Comparison of ENCODE assay signal across 21 mouse cellular contexts in genomic region chr2:17212566-17212965, GRCm38 (mm10).
DNase-seq lines count a peak whose midpoint lies in the region; ATAC-seq and TF ChIP-seq lines count a peak whose summit lies in the region.
"Had no signal": no experiment of that assay in that cellular context is flagged by ENCODE, and none has a peak within 500 bp of the region (broad histone marks: within the 10 kb centered on the region; RNA-seq: fewer than 3 reads in every experiment).

No protein-coding gene starts in this region.

- H3K9me3 ChIP-seq in embryonic facial prominence, embryonic 14.5 days (ENCODE audit: control insufficient read depth, low read length) = no peaks in the 10 kb centered on the region
- H3K9me3 ChIP-seq in embryonic facial prominence, embryonic 10.5 days = no peaks in the 10 kb centered on the region
- no peaks in the 10 kb centered on the region for H3K9me3 ChIP-seq in midbrain, postnatal 0 days (ENCODE audit: low read length)
- H3K9me3 ChIP-seq in midbrain, embryonic 11.5 days (ENCODE audit: control insufficient read depth, low read length) = no peaks in the 10 kb centered on the region
- H3K9me3 ChIP-seq: embryonic facial prominence, embryonic 15.5 days; forebrain, embryonic 12.5 days; forebrain, embryonic 15.5 days; hindbrain, embryonic 12.5 days; hindbrain, embryonic 15.5 days had no signal

- ATAC-seq in embryonic facial prominence, embryonic 14.5 days (ENCODE audit: low read depth) = no peak
- ATAC-seq in midbrain, postnatal 0 days (ENCODE audit: low FRiP score) = no peak
- no peak for ATAC-seq in midbrain, embryonic 11.5 days (ENCODE audit: low FRiP score)
- ATAC-seq: activated CD4-positive, CD25-positive, alpha-beta regulatory T cell, adult 4 months; forebrain, embryonic 15.5 days; intestine, postnatal 0 days had no signal

- intact Hi-C loops in gastrocnemius, postnatal 14 days (cut with DNase I; ENCODE audit: low total_unique reads) = loop anchor here (5.0 kb wide), 1 partner anchor 855 kb away; the partner anchor contains the start of gene Plxdc2

- H3K4me2 ChIP-seq in embryonic facial prominence, embryonic 14.5 days (ENCODE audit: low read depth, low read length) = no peak overlapping the region
- H3K4me2 ChIP-seq in midbrain, postnatal 0 days (ENCODE audit: low read depth, low read length, poor library complexity, severe bottlenecking) = no peak overlapping the region
- no peak overlapping the region for H3K4me2 ChIP-seq in midbrain, embryonic 11.5 days
- H3K4me2 ChIP-seq: embryonic facial prominence, embryonic 15.5 days; forebrain, embryonic 12.5 days; forebrain, embryonic 15.5 days; heart, embryonic 11.5 days; hindbrain, embryonic 12.5 days; hindbrain, embryonic 15.5 days had no signal

- peak; percentile 9 for DNase-seq in embryonic facial prominence, embryonic 14.5 days (ENCODE audit: low spot score)
- no peak for DNase-seq in embryonic facial prominence, embryonic 10.5 days (ENCODE audit: low spot score)
- peak; percentile 32 for DNase-seq in gastrocnemius, postnatal 25 days
- no peak for DNase-seq in gastrocnemius, postnatal 14 days
- peak; percentile 3 for DNase-seq in midbrain, postnatal 0 days (ENCODE audit: low spot score)
- no peak for DNase-seq in midbrain, embryonic 11.5 days (ENCODE audit: low spot score, missing footprints)
- DNase-seq: adrenal gland, adult 8-10 months; adrenal gland, postnatal 25 days; cerebellum, adult 11-12 months; cerebellum, adult 8-10 months; cerebellum, postnatal 10 days; cerebellum, postnatal 36 days; embryo, embryonic 11 days had no signal

- H3K27ac ChIP-seq in embryonic facial prominence, embryonic 14.5 days (replicated peaks; ENCODE audit: low read depth, low read length) = no peak overlapping the region
- H3K27ac ChIP-seq in embryonic facial prominence, embryonic 10.5 days (replicated peaks) = no peak overlapping the region
- no peak overlapping the region for H3K27ac ChIP-seq in midbrain, postnatal 0 days (ENCODE audit: low read depth, low read length)
- no peak overlapping the region for H3K27ac ChIP-seq in midbrain, embryonic 11.5 days (ENCODE audit: low read depth, low read length)
- H3K27ac ChIP-seq: embryonic facial prominence, embryonic 15.5 days; forebrain, embryonic 12.5 days; forebrain, embryonic 15.5 days; hindbrain, embryonic 12.5 days; hindbrain, embryonic 15.5 days had no signal

- 83% methylated on average over 4 of the region's 4 CpGs for WGBS in embryonic facial prominence, embryonic 14.5 days
- 94% methylated on average over 4 of the region's 4 CpGs for WGBS in embryonic facial prominence, embryonic 10.5 days
- 92% methylated on average over 4 of the region's 4 CpGs for WGBS in midbrain, postnatal 0 days
- WGBS in midbrain, embryonic 11.5 days = 97% methylated on average over 4 of the region's 4 CpGs

- H3K4me1 ChIP-seq in embryonic facial prominence, embryonic 14.5 days (ENCODE audit: control insufficient read depth, insufficient read depth, low read length) = no peaks in the 10 kb centered on the region
- H3K4me1 ChIP-seq in embryonic facial prominence, embryonic 10.5 days = no peaks in the 10 kb centered on the region
- no peaks in the 10 kb centered on the region for H3K4me1 ChIP-seq in midbrain, postnatal 0 days (ENCODE audit: insufficient read depth, low read length)
- no peaks in the 10 kb centered on the region for H3K4me1 ChIP-seq in midbrain, embryonic 11.5 days (ENCODE audit: control insufficient read depth, insufficient read depth, low read length)
- H3K4me1 ChIP-seq: embryonic facial prominence, embryonic 15.5 days; forebrain, embryonic 12.5 days; forebrain, embryonic 15.5 days; hindbrain, embryonic 12.5 days; hindbrain, embryonic 15.5 days had no signal

- no peak overlapping the region for H3K9ac ChIP-seq in embryonic facial prominence, embryonic 14.5 days (ENCODE audit: low read depth, low read length)
- no peak overlapping the region for H3K9ac ChIP-seq in midbrain, postnatal 0 days (replicated peaks; ENCODE audit: low read length, poor library complexity, severe bottlenecking)
- no peak overlapping the region for H3K9ac ChIP-seq in midbrain, embryonic 11.5 days (ENCODE audit: low read length)
- H3K9ac ChIP-seq: embryonic facial prominence, embryonic 15.5 days; forebrain, embryonic 12.5 days; forebrain, embryonic 15.5 days; hindbrain, embryonic 12.5 days; hindbrain, embryonic 15.5 days had no signal

- no peak for TF ChIP-seq CTCF in midbrain, postnatal 0 days (IDR thresholded peaks at IDR 0.05)

- no peak overlapping the region for H3K4me3 ChIP-seq in embryonic facial prominence, embryonic 14.5 days (ENCODE audit: low read depth, low read length)
- no peak overlapping the region for H3K4me3 ChIP-seq in embryonic facial prominence, embryonic 10.5 days
- no peak overlapping the region for H3K4me3 ChIP-seq in midbrain, postnatal 0 days (ENCODE audit: low read depth, low read length)
- H3K4me3 ChIP-seq in midbrain, embryonic 11.5 days (ENCODE audit: low read depth, low read length) = no peak overlapping the region
- H3K4me3 ChIP-seq: embryonic facial prominence, embryonic 15.5 days; forebrain, embryonic 12.5 days; forebrain, embryonic 15.5 days; hindbrain, embryonic 12.5 days; hindbrain, embryonic 15.5 days had no signal

- H3K27me3 ChIP-seq in embryonic facial prominence, embryonic 14.5 days (replicated peaks; ENCODE audit: control insufficient read depth, insufficient read depth, low read length) = no peaks in the 10 kb centered on the region
- H3K27me3 ChIP-seq in embryonic facial prominence, embryonic 10.5 days (replicated peaks; ENCODE audit: low read depth, poor library complexity, severe bottlenecking) = no peaks in the 10 kb centered on the region
- H3K27me3 ChIP-seq in midbrain, postnatal 0 days (ENCODE audit: insufficient read depth, low read length) = no peaks in the 10 kb centered on the region
- H3K27me3 ChIP-seq in midbrain, embryonic 11.5 days (ENCODE audit: control insufficient read depth, insufficient read depth, low read length) = no peaks in the 10 kb centered on the region
- H3K27me3 ChIP-seq: embryonic facial prominence, embryonic 15.5 days; forebrain, embryonic 12.5 days; forebrain, embryonic 15.5 days; hindbrain, embryonic 12.5 days; hindbrain, embryonic 15.5 days had no signal

- no peaks in the 10 kb centered on the region for H3K36me3 ChIP-seq in embryonic facial prominence, embryonic 14.5 days (ENCODE audit: control insufficient read depth, insufficient read depth, low read length)
- no peaks in the 10 kb centered on the region for H3K36me3 ChIP-seq in embryonic facial prominence, embryonic 10.5 days (replicated peaks)
- no peaks in the 10 kb centered on the region for H3K36me3 ChIP-seq in midbrain, postnatal 0 days (ENCODE audit: insufficient read depth, low read length)
- no peaks in the 10 kb centered on the region for H3K36me3 ChIP-seq in midbrain, embryonic 11.5 days (ENCODE audit: control insufficient read depth, insufficient read depth, low read length)
- H3K36me3 ChIP-seq: embryonic facial prominence, embryonic 15.5 days; forebrain, embryonic 12.5 days; forebrain, embryonic 15.5 days; hindbrain, embryonic 12.5 days; hindbrain, embryonic 15.5 days had no signal

Comparison
In these comparisons a context has a peak if more than half of its experiments do, and no peak if none do; other contexts are left out.
1. DNase-seq: peak in embryonic facial prominence, embryonic 14.5 days (single experiment), gastrocnemius, postnatal 25 days (single experiment) and midbrain, postnatal 0 days (single experiment); none in embryonic facial prominence, embryonic 10.5 days (single experiment), gastrocnemius, postnatal 14 days (single experiment) and midbrain, embryonic 11.5 days (single experiment).